Mouse (Mus musculus) embryonic facial prominence, embryonic 15.5 days (tissue): Measurements from ENCODE around the gene Camk2d. TPM values are rescaled to one million over a fixed set of nuclear protein-coding genes. Genes with fewer than 3 reads are reported as not detected.

Source experiments
- ATAC-seq: fragments of 200-750 bp; cut with Nextera tagmentation; 2 replicates; pipeline ENCODE4 v1.8.0; 2017; ENCODE audit warnings: low read depth, moderate TSS enrichment; ENCODE audit not compliant: insufficient number of reproducible peaks, low FRiP score, low TSS enrichment
- H3K27ac ChIP-seq: fragments of 300-500 bp; sonication (generic); replicated peaks from 2 replicates; pipeline ENCODE4 v1.5.1; 2015; ENCODE audit warnings: mild to moderate bottlenecking, inconsistent platforms
- H3K27me3 ChIP-seq: fragments of 300-500 bp; sonication (generic); 2 replicates; pipeline ENCODE4 v1.6.1; 2015; ENCODE audit warnings: inconsistent platforms
- H3K36me3 ChIP-seq: fragments of 300-500 bp; sonication (generic); 2 replicates; pipeline ENCODE4 v1.6.1; 2015; ENCODE audit warnings: mild to moderate bottlenecking, inconsistent platforms
- H3K4me1 ChIP-seq: fragments of 300-500 bp; sonication (generic); 2 replicates; pipeline ENCODE4 v1.6.1; 2015; ENCODE audit warnings: inconsistent platforms
- H3K4me2 ChIP-seq: fragments of 300-500 bp; sonication (generic); replicated peaks from 2 replicates; pipeline ENCODE4 v1.6.1; 2015; ENCODE audit warnings: mild to moderate bottlenecking, inconsistent platforms
- H3K4me3 ChIP-seq: fragments of 300-500 bp; sonication (generic); replicated peaks from 2 replicates; pipeline ENCODE4 v1.5.1; 2015; ENCODE audit warnings: mild to moderate bottlenecking, inconsistent platforms
- H3K9ac ChIP-seq: fragments of 300-500 bp; sonication (generic); 2 replicates; pipeline ENCODE4 v1.6.1; 2015; ENCODE audit warnings: inconsistent platforms
- H3K9me3 ChIP-seq: fragments of 300-500 bp; sonication (generic); replicated peaks from 2 replicates; pipeline ENCODE4 v1.6.1; 2016; ENCODE audit warnings: inconsistent platforms
- WGBS: fragments of 180-500 bp; shearing (Covaris S2); methylation state at CpG from one replicate; pipeline ENCODE4 v1.1.7; 2015; 5-methylcytosine and 5-hydroxymethylcytosine counted together
- polyA plus RNA-seq: library from polyadenylated mRNA; unstranded; fragments of >200 nt; fragmentation: Nextera tagmentation; extraction: Ambion mirVana; gene quantifications from 2 replicates; pipeline ENCODE4 v1.2.1, GENCODE M21; 2015

The Camk2d gene
- polyA plus RNA-seq, 1 experiment from 2014 or later = 32.9 TPM

DNA sequence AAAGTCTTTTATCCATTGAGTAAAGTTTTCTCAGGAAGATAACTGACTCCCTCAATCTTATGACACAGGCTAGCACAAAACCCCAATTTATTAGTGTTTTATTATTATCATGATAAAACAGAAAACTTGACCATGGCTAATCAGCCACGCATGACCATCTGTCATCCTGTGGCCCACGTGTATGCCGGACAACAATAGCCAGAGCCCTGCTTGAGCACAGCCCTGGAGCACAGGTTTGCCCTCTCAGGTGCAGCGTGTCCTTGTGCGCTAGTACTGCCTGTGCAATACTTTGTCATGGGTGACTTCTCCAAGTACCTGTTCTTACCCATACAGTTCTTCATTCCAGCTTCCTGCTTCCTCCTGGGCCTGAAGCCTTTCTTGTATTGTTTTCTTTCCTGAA lies 134.3 kb downstream of the Camk2d start:
- Histone ChIP-seq H3K36me3 (no peaks in the 10 kb centered on the region), H3K4me2 (no peak overlapping the region), H3K4me1 (no peaks in the 10 kb centered on the region), H3K27ac (no peak overlapping the region), H3K4me3 (no peak overlapping the region), H3K27me3 (no peaks in the 10 kb centered on the region), H3K9ac (no peak overlapping the region), H3K9me3 (no peaks in the 10 kb centered on the region)
- WGBS = 88% methylated on average over 5 of the region's 5 CpGs
- no peak for ATAC-seq

DNA sequence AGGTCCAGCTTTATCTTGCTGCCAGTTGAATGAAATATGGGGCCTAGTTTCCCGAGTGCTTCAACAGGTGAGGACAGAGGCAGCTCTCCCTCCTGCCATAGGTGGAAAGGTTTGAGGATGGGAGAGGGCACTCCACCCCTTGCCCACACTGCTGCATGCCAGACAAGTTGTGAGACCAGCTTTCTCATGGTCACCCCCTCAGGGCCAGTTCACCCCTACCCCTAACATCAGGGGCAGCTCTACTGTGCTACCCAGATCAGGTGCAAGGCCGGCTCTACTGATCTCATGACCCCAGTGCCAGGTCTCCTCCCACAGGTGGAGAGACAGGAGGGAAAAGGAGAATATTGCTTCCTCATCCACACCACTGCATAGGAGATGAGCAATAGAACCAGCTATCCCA lies 136.2 kb downstream of the Camk2d start:
- Histone ChIP-seq H3K4me2 (no peak overlapping the region), H3K27ac (no peak overlapping the region), H3K4me3 (no peak overlapping the region), H3K9ac (no peak overlapping the region), H3K36me3 (no peaks in the 10 kb centered on the region), H3K4me1 (no peaks in the 10 kb centered on the region), H3K27me3 (no peaks in the 10 kb centered on the region), H3K9me3 (no peaks in the 10 kb centered on the region)
- no peak for ATAC-seq
- WGBS = 94% methylated on average over 2 of the region's 2 CpGs

DNA sequence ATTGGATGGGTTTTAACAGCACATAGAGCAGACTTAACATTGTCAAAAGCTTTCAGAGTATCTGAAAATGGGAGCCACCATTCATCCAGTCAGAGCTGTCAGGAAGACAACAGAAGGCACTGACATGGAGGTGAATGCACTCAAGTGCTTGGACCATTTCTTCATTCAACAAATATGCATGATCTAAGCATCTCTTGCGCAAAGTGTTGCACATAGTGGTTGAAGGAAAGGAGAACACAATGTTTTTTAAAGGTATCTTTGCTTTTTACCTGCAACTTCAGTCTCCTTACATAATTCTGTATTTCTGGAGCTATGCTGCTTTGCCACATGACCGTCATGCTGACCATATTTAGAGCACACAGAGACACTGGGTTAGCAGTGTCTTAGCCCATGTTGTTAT lies 138.4 kb downstream of the Camk2d start:
- WGBS = 95% methylated on average over 2 of the region's 2 CpGs
- Histone ChIP-seq H3K4me3 (no peak overlapping the region), H3K4me2 (no peak overlapping the region), H3K27me3 (no peaks in the 10 kb centered on the region), H3K27ac (no peak overlapping the region), H3K36me3 (no peaks in the 10 kb centered on the region), H3K4me1 (no peaks in the 10 kb centered on the region), H3K9ac (no peak overlapping the region), H3K9me3 (no peaks in the 10 kb centered on the region)
- ATAC-seq = no peak

DNA sequence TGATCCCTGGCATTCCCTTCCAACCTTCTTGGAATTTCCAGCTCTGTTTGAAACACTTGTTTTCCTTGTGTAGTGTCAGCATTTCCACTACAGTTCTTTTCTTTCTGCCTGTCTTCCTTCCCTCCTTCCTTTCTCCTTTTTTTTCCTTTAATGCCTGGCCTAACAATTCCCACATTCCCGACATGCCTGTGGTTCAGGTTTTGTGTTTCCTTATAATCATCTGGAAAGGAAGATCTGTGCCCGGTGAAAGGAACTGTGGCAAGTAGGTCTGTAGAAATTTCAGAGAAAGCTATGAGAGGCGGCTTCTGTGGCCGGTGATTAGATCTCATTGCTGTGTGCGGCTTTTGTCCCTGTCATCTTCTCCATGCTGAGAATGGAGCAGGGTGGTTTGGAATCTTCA lies 139.1 kb downstream of the Camk2d start:
- Histone ChIP-seq H3K4me1 (no peaks in the 10 kb centered on the region), H3K9me3 (no peaks in the 10 kb centered on the region), H3K4me3 (no peak overlapping the region), H3K27me3 (no peaks in the 10 kb centered on the region), H3K9ac (no peak overlapping the region), H3K36me3 (no peaks in the 10 kb centered on the region), H3K27ac (no peak overlapping the region), H3K4me2 (no peak overlapping the region)
- no peak for ATAC-seq
- WGBS = 43% methylated on average over 5 of the region's 5 CpGs

DNA sequence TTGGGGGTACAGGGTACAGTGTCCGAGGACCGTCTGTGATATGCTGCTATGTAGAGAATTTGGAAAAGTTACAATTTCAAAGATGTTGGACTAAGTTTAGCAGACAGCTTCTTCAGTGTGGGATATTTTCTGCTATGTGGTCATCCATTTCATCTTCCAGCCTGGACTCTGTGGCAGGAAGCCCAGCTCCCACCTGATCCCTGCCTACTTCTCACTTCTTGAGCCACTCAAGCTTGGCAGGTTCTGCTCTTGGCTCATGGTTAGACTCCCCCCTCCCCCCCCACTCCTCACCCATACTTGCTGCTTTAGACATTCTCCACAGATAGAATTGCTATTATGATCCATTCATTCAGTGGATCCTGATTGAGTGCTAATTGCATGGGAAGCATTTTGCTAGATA lies 141.0 kb downstream of the Camk2d start:
- Histone ChIP-seq H3K9me3 (no peaks in the 10 kb centered on the region), H3K27ac (no peak overlapping the region), H3K4me2 (no peak overlapping the region), H3K4me3 (no peak overlapping the region), H3K4me1 (no peaks in the 10 kb centered on the region), H3K9ac (no peak overlapping the region), H3K27me3 (no peaks in the 10 kb centered on the region), H3K36me3 (no peaks in the 10 kb centered on the region)
- ATAC-seq = no peak
- WGBS = 93% methylated on average over 2 of the region's 2 CpGs

DNA sequence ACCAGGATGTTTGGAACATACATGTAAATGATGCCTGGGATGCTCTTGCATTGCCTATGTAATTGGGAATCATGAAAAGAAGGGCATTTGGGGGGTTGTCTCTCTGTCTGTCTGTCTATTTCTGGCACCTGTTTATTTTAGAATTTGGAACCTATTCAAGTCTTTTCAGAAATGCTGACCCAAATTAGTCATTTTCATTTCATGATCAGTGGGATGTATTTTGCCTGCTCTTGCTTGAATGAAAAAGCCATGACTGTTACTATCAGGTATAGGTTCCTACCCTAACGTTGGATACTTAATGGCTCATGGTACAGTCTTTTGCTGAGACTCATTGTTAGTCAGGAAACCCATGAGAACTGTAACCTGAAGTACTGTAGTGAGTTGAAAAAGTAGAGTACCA lies 144.0 kb downstream of the Camk2d start:
- ATAC-seq = no peak
- WGBS = 80% methylated on average over 1 of the region's 1 CpGs
- H3K9me3 ChIP-seq = no peaks in the 10 kb centered on the region
- no peaks in the 10 kb centered on the region for H3K36me3 ChIP-seq
- no peaks in the 10 kb centered on the region for H3K27me3 ChIP-seq
- no peak overlapping the region for H3K4me3 ChIP-seq
- H3K9ac ChIP-seq = no peak overlapping the region
- H3K4me1 ChIP-seq = no peaks in the 10 kb centered on the region
- H3K27ac ChIP-seq = no peak overlapping the region
- H3K4me2 ChIP-seq = no peak overlapping the region

DNA sequence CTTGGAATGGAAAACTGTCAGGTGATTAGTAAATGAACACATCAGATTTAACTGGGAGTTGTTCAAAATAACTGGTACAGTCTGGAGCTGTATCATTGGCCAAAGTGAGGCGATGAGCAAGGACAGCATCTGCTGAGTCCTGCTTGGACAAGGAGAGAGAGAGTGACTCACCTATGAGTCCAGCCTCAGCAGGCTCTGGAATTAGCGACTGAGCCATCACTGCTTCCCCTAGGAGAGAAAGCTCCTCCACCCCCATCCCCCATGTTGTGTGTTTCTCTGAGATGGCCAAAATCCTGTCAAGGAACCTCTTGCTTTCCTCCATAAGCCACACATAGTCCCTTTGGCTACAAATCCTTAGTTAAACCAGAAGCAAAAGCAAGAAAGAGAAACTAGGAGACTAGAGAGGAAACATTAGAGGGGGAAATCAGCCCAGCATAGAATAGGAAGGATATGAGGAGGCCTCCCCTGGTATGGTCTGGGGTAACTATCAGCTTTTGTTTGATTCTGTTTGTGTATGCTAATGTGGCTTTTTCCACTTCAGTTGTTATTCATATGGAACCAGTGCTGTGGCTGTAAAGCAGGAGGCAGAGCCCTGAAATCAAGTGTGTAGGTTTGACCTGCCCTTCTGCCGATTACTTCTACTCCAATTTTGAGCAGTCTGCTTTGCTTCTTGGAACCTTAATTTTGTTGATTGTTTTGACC lies 148.5 kb downstream of the Camk2d start:
- no peaks in the 10 kb centered on the region for H3K27me3 ChIP-seq
- H3K4me2 ChIP-seq = no peak overlapping the region
- no peaks in the 10 kb centered on the region for H3K4me1 ChIP-seq
- 63% methylated on average over 3 of the region's 3 CpGs for WGBS
- H3K27ac ChIP-seq = no peak overlapping the region
- no peaks in the 10 kb centered on the region for H3K9me3 ChIP-seq
- H3K4me3 ChIP-seq = no peak overlapping the region
- H3K9ac ChIP-seq = no peak overlapping the region
- no peaks in the 10 kb centered on the region for H3K36me3 ChIP-seq
- ATAC-seq = no peak

DNA sequence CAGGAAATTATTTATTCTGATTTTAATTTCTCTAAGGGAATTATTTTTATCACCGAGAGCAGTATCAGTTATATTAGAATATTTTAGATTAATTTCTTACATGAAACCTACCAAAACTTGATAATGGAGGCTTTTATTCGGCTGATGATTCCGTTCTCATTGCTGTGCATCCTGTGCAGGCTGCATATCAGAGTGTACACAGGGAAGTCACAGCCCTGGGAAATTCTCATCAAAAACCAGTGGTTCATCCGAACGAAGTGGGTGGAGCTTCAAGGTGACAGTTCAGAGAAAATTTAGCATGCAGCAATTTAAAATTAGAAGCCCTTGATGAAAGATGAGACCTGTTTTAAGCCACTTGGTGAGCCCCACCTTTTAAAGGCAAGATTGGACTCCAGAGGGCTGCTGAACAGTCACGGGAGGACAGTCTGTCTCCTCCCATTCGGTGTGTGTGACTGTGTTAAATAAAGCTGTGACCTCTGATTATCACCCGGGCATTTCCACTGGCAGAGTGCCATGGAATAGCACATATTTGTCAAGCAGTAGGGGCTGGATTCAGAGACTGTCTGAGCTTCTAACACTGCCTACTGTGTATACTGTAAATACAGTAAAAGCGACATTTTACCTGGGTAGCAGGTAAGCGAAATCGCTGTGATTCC lies 150.2 kb downstream of the Camk2d start:
- Histone ChIP-seq H3K4me2 (no peak overlapping the region), H3K9me3 (no peaks in the 10 kb centered on the region), H3K9ac (no peak overlapping the region), H3K36me3 (no peaks in the 10 kb centered on the region), H3K4me3 (no peak overlapping the region), H3K4me1 (no peaks in the 10 kb centered on the region), H3K27ac (no peak overlapping the region), H3K27me3 (no peaks in the 10 kb centered on the region)
- ATAC-seq = no peak
- 67% methylated on average over 11 of the region's 11 CpGs for WGBS

DNA sequence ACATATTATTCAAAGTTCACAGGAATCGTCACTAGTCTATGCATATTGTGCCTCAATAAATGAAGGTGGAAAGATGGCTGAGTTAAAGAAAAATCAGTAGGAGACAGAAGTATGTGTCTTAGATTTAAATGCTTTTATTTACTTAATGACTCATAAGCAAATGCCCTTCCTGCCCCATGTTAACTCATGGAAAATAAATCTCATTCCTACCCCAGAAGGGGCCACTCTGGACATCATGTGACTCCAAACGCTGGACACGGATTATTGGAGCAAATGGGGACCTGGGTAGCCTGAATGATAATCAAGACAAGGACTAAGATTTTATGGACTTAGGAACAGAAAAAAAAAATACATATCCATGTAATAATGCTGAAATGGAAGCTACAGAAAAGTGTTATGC lies 151.5 kb downstream of the Camk2d start:
- Histone ChIP-seq H3K27me3 (no peaks in the 10 kb centered on the region), H3K9me3 (no peaks in the 10 kb centered on the region), H3K4me2 (no peak overlapping the region), H3K36me3 (no peaks in the 10 kb centered on the region), H3K4me3 (no peak overlapping the region), H3K4me1 (no peaks in the 10 kb centered on the region), H3K27ac (no peak overlapping the region), H3K9ac (no peak overlapping the region)
- WGBS = 88% methylated on average over 3 of the region's 3 CpGs
- no peak for ATAC-seq

DNA sequence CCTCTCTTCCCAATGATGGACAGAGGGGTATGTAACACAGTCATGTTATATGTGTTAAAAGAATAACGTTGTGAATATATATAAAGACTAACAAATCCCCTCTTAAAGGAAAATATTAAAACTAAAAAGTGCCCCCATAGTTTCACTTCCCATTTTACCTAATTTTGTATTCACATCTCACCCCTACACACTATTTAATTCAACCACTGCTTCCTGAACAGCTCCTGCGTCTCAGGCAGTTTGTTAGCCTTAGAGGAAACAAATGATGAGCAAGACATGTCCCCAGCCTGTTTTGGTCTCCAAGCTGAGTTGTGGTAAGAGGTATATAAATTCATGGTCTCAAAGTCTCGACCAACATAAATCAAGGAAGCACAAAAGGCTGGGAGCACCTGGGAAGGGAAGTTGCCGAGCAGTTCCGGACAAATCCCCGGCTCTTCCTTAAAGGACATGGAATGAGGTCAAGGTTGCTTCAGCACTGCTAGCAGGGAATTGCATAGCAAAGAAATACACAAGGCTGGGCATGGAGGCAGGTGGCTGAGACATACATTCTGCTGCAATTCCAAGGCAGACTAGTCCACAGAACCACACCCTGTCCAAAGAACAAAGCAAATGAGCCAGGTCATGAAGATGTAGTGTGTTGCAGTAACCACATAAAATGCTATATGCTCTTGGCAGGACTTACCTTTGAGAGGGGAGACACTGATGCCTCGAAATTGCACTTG lies 155.4 kb downstream of the Camk2d start:
- Histone ChIP-seq H3K36me3 (no peaks in the 10 kb centered on the region), H3K4me2 (no peak overlapping the region), H3K27ac (no peak overlapping the region), H3K4me3 (no peak overlapping the region), H3K9ac (no peak overlapping the region), H3K27me3 (no peaks in the 10 kb centered on the region), H3K9me3 (no peaks in the 10 kb centered on the region), H3K4me1 (no peaks in the 10 kb centered on the region)
- WGBS = 86% methylated on average over 7 of the region's 7 CpGs
- no peak for ATAC-seq

DNA sequence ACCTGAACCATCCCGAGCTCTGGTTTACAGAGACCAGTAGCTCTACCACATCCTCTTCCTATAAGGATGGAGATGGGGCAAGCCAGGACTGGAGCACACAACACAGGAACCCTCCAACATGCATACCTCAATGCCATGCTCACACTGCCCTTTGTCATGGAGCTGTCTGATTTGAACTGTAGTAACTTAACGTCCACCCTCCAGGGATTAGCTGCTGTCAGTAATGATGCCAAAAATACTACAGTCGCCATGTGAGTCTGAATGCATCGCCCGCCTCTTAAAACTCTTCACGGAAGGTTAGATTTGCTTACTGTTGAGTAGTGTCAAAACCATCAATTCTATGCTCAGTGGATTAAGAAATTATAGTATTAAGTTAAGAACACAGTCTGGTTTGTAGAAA lies 156.9 kb downstream of the Camk2d start:
- H3K27ac ChIP-seq = no peak overlapping the region
- H3K9me3 ChIP-seq = no peaks in the 10 kb centered on the region
- 64% methylated on average over 6 of the region's 6 CpGs for WGBS
- H3K4me1 ChIP-seq = no peaks in the 10 kb centered on the region
- no peak overlapping the region for H3K4me3 ChIP-seq
- no peak overlapping the region for H3K9ac ChIP-seq
- H3K4me2 ChIP-seq = no peak overlapping the region
- no peak for ATAC-seq
- no peaks in the 10 kb centered on the region for H3K36me3 ChIP-seq
- no peaks in the 10 kb centered on the region for H3K27me3 ChIP-seq
